8 mouse cellular contexts compared by ENCODE assay signal in the genomic region with DNA sequence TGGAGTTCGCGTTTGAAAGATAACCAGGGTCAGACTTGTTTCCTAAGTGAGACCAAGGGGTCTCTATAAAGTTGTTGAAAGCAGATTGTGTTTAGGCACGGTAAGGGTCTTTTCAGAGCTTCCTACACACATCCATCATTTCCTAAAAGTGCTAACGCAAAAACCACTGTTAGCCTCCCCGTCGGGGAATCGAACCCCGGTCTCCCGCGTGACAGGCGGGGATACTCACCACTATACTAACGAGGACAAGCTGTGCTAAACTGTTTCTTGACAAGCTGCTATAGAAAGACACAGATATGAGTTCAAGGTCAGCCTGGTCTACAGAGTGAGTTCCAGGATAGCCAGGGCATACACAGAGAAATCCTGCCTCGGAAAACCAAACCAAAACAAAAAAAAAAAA. TPM values are rescaled to one million over a fixed set of nuclear protein-coding genes. Genes with fewer than 3 reads are reported as not detected.
DNase-seq lines count a peak whose midpoint lies in the region; ATAC-seq and TF ChIP-seq lines count a peak whose summit lies in the region.

No protein-coding gene starts in this region.

- H3K4me3 ChIP-seq in embryonic facial prominence, embryonic 13.5 days, result peak overlapping the region; percentile 41
- peak overlapping the region; percentile 56 for H3K4me3 ChIP-seq in heart, embryonic 10.5 days
- H3K4me3 ChIP-seq in limb, embryonic 14.5 days (replicated peaks; ENCODE audit: low read length), result peak overlapping the region; percentile 31
- H3K4me3 ChIP-seq in midbrain, embryonic 15.5 days, result peak overlapping the region; percentile 21

- H3K9ac ChIP-seq in embryonic facial prominence, embryonic 13.5 days, result no peak overlapping the region
- no peak overlapping the region for H3K9ac ChIP-seq in limb, embryonic 14.5 days (ENCODE audit: low read depth, low read length, severe bottlenecking)
- no peak overlapping the region for H3K9ac ChIP-seq in midbrain, embryonic 15.5 days

- under 1% methylated on average over 13 of the region's 13 CpGs for WGBS in embryonic facial prominence, embryonic 13.5 days
- WGBS in heart, embryonic 10.5 days, result 0% methylated on average over 13 of the region's 13 CpGs
- 2% methylated on average over 13 of the region's 13 CpGs for WGBS in limb, embryonic 14.5 days
- under 1% methylated on average over 13 of the region's 13 CpGs for WGBS in midbrain, embryonic 15.5 days

- no peaks in the 10 kb centered on the region for H3K27me3 ChIP-seq in embryonic facial prominence, embryonic 13.5 days
- no peaks in the 10 kb centered on the region for H3K27me3 ChIP-seq in heart, embryonic 10.5 days (ENCODE audit: insufficient read depth, poor library complexity, severe bottlenecking)
- H3K27me3 ChIP-seq in limb, embryonic 14.5 days (ENCODE audit: control insufficient read depth, insufficient read depth, low read length), result no peaks in the 10 kb centered on the region
- no peaks in the 10 kb centered on the region for H3K27me3 ChIP-seq in midbrain, embryonic 15.5 days (replicated peaks)

- peak; percentile 92 for DNase-seq in 416B (ENCODE audit: low read depth)
- peak; percentile 78 for DNase-seq in adrenal gland, adult 8-10 months
- DNase-seq in heart, embryonic 10.5 days (ENCODE audit: low spot score), result peak; percentile 92
- peak; percentile 91 for DNase-seq in kidney, adult 9 months
- peak; percentile 90 for DNase-seq in limb, embryonic 14.5 days (ENCODE audit: low spot score)
- peak; percentile 74 to 83 for DNase-seq in spleen, postnatal 36 days (ENCODE audit: low spot score in 2 of 2)

- ATAC-seq in embryonic facial prominence, embryonic 13.5 days (ENCODE audit: insufficient number of reproducible peaks, insufficient read depth, low FRiP score, low TSS enrichment, low read depth), result 0 out of 2 replicates have a peak, but pooled peaks have one; percentile 0
- ATAC-seq in limb, embryonic 14.5 days (ENCODE audit: low FRiP score, low read depth), result peak; percentile 45
- peak; percentile 37 for ATAC-seq in midbrain, embryonic 15.5 days (replicated peaks)

- peak overlapping the region; percentile 60; the same call in 1 of the 2 replicates for H3K27ac ChIP-seq in embryonic facial prominence, embryonic 13.5 days
- H3K27ac ChIP-seq in heart, embryonic 10.5 days, result peak overlapping the region; percentile 71; the same call in 1 of the 2 replicates
- no peak overlapping the region for H3K27ac ChIP-seq in limb, embryonic 14.5 days (replicated peaks; ENCODE audit: low read depth, low read length)
- peak overlapping the region; percentile 36 for H3K27ac ChIP-seq in midbrain, embryonic 15.5 days

- no peak for TF ChIP-seq POLR2A in limb, embryonic 14.5 days (IDR thresholded peaks at IDR 0.05; ENCODE audit: borderline replicate concordance, extremely low read depth, insufficient read depth, insufficient read length)

- H3K4me2 ChIP-seq in embryonic facial prominence, embryonic 13.5 days, result peak overlapping the region; percentile 52
- H3K4me2 ChIP-seq in limb, embryonic 14.5 days (replicated peaks; ENCODE audit: low read depth, low read length, severe bottlenecking), result peak overlapping the region; percentile 33
- H3K4me2 ChIP-seq in midbrain, embryonic 15.5 days, result peak overlapping the region; percentile 34

- H3K9me3 ChIP-seq in embryonic facial prominence, embryonic 13.5 days, result no peaks in the 10 kb centered on the region
- H3K9me3 ChIP-seq in heart, embryonic 10.5 days, result no peaks in the 10 kb centered on the region
- H3K9me3 ChIP-seq in limb, embryonic 14.5 days (ENCODE audit: control insufficient read depth, low read length), result no peaks in the 10 kb centered on the region
- no peaks in the 10 kb centered on the region for H3K9me3 ChIP-seq in midbrain, embryonic 15.5 days

- peaks cover 9% of the 10 kb centered on the region for H3K36me3 ChIP-seq in embryonic facial prominence, embryonic 13.5 days
- peaks cover 12% of the 10 kb centered on the region for H3K36me3 ChIP-seq in heart, embryonic 10.5 days
- H3K36me3 ChIP-seq in limb, embryonic 14.5 days (ENCODE audit: control insufficient read depth, insufficient read depth, low read length), result peaks cover 8% of the 10 kb centered on the region
- H3K36me3 ChIP-seq in midbrain, embryonic 15.5 days (replicated peaks), result peaks cover 7% of the 10 kb centered on the region; the same call in 1 of the 2 replicates

- H3K4me1 ChIP-seq in embryonic facial prominence, embryonic 13.5 days, result peaks cover 19% of the 10 kb centered on the region
- H3K4me1 ChIP-seq in heart, embryonic 10.5 days, result peaks cover 22% of the 10 kb centered on the region
- H3K4me1 ChIP-seq in limb, embryonic 14.5 days (ENCODE audit: control insufficient read depth, insufficient read depth, low read length), result peaks cover 7% of the 10 kb centered on the region
- peaks cover 15% of the 10 kb centered on the region for H3K4me1 ChIP-seq in midbrain, embryonic 15.5 days

RNA-seq across cellular contexts. Expression of a gene that starts 18.8 kb away (rescaled TPM):
- 1,000 to 10,000 TPM; 1,164 to 1,564 (median 1,502) TPM for total RNA-seq in adrenal gland, adult 8-10 months (2022)
- 979 and 1,012 TPM in 2 replicates for polyA plus RNA-seq in embryonic facial prominence, embryonic 13.5 days (2015; fragmentation: Nextera tagmentation; extraction: Ambion mirVana)
- 921 and 966 TPM in 2 replicates for polyA plus RNA-seq in heart, embryonic 10.5 days (2016; fragmentation: Nextera tagmentation; extraction: Ambion mirVana)
- polyA plus RNA-seq in limb, embryonic 14.5 days (2012; rRNA removed), result 643 and 660 TPM in 2 replicates
- 949 and 1,033 TPM in 2 replicates for polyA plus RNA-seq in limb, embryonic 14.5 days (2014; fragmentation: Nextera tagmentation; extraction: Ambion mirVana)
- polyA plus RNA-seq in midbrain, embryonic 15.5 days (2015; fragmentation: Nextera tagmentation; extraction: Ambion mirVana), result 1,496 and 1,513 TPM in 2 replicates

RNA-seq across cellular contexts. Expression of a gene that starts 19.7 kb away (rescaled TPM):
- under 1 TPM in 3 of 4 experiments, not detected in 1; 0.41 to 0.48 (median 0.45) TPM for total RNA-seq in adrenal gland, adult 8-10 months (2022)
- polyA plus RNA-seq in embryonic facial prominence, embryonic 13.5 days (2015; fragmentation: Nextera tagmentation; extraction: Ambion mirVana), result 0.29 and 0.34 TPM in 2 replicates
- 0.34 and 0.67 TPM in 2 replicates for polyA plus RNA-seq in heart, embryonic 10.5 days (2016; fragmentation: Nextera tagmentation; extraction: Ambion mirVana)
- polyA plus RNA-seq in limb, embryonic 14.5 days (2012; rRNA removed), result 0.08 and 0.26 TPM in 2 replicates
- 0.17 and 0.45 TPM in 2 replicates for polyA plus RNA-seq in limb, embryonic 14.5 days (2014; fragmentation: Nextera tagmentation; extraction: Ambion mirVana)
- polyA plus RNA-seq in midbrain, embryonic 15.5 days (2015; fragmentation: Nextera tagmentation; extraction: Ambion mirVana), result 0.74 and 0.86 TPM in 2 replicates

RNA-seq across cellular contexts. Expression of a gene that starts 25.1 kb away (rescaled TPM):
- 10 to 100 TPM; 19.1 to 22.1 (median 19.9) TPM for total RNA-seq in adrenal gland, adult 8-10 months (2022)
- 13.9 and 14.7 TPM in 2 replicates for polyA plus RNA-seq in embryonic facial prominence, embryonic 13.5 days (2015; fragmentation: Nextera tagmentation; extraction: Ambion mirVana)
- 15.9 and 18.7 TPM in 2 replicates for polyA plus RNA-seq in heart, embryonic 10.5 days (2016; fragmentation: Nextera tagmentation; extraction: Ambion mirVana)
- 21.9 and 25.5 TPM in 2 replicates for polyA plus RNA-seq in limb, embryonic 14.5 days (2012; rRNA removed)
- polyA plus RNA-seq in limb, embryonic 14.5 days (2014; fragmentation: Nextera tagmentation; extraction: Ambion mirVana), result 5.4 and 8.9 TPM in 2 replicates
- 14.2 and 14.8 TPM in 2 replicates for polyA plus RNA-seq in midbrain, embryonic 15.5 days (2015; fragmentation: Nextera tagmentation; extraction: Ambion mirVana)

RNA-seq across cellular contexts. Expression of a gene that starts 32.5 kb away (rescaled TPM):
- 10 to 100 TPM; 27.8 to 35.6 (median 31.6) TPM for total RNA-seq in adrenal gland, adult 8-10 months (2022)
- polyA plus RNA-seq in embryonic facial prominence, embryonic 13.5 days (2015; fragmentation: Nextera tagmentation; extraction: Ambion mirVana), result 33.5 and 36.1 TPM in 2 replicates
- 45.6 and 52.9 TPM in 2 replicates for polyA plus RNA-seq in heart, embryonic 10.5 days (2016; fragmentation: Nextera tagmentation; extraction: Ambion mirVana)
- polyA plus RNA-seq in limb, embryonic 14.5 days (2012; rRNA removed), result 15.0 and 19.7 TPM in 2 replicates
- 30.0 and 34.5 TPM in 2 replicates for polyA plus RNA-seq in limb, embryonic 14.5 days (2014; fragmentation: Nextera tagmentation; extraction: Ambion mirVana)
- polyA plus RNA-seq in midbrain, embryonic 15.5 days (2015; fragmentation: Nextera tagmentation; extraction: Ambion mirVana), result 36.4 and 37.9 TPM in 2 replicates
